Mouse (Mus musculus): Measurements from ENCODE around the gene Acr.

GRCm38 (mm10) chr15:89582494-89582893 is 14.4 kb downstream of the Acr start:
- TF ChIP-seq CTCF (conservative IDR thresholded peaks at IDR 0.05 in 1 of 2, IDR thresholded peaks at IDR 0.05 in 1 of 2; ENCODE audit: low read depth in 2 of 2, low read length in 2 of 2) (no peak), POLR2A (IDR thresholded peaks at IDR 0.05; ENCODE audit: low read depth, low read length) (no peak), HCFC1 (IDR thresholded peaks at IDR 0.05; ENCODE audit: low read depth, low read length) (no peak), KAT2A (IDR thresholded peaks at IDR 0.05; ENCODE audit: insufficient replicate concordance, low read length) (no peak), SMC3 (IDR thresholded peaks at IDR 0.05; ENCODE audit: low read depth, low read length) (no peak)
